Mouse (Mus musculus): ENCODE data around the gene Igbp1. TPM values are rescaled to one million over a fixed set of nuclear protein-coding genes. Genes with fewer than 3 reads are reported as not detected.

Gene Igbp1
- total RNA-seq, 1 experiment: 83.4 TPM

GRCm38 (mm10) chrX:100524471-100524870, 30.4 kb downstream of the Igbp1 start, which contains the start of gene Dgat2l6:
TSS of gene Dgat2l6 (plus strand) at chrX:100524838.
- Histone ChIP-seq H3K36me3 (ENCODE audit: control insufficient read depth, insufficient read depth, low read length, poor library complexity, severe bottlenecking) (no peaks in the 10 kb centered on the region), H3K27ac (ENCODE audit: insufficient read depth, low read depth, low read length, poor library complexity, severe bottlenecking) (no peak within 1 kb of the TSS), H3K4me3 (ENCODE audit: insufficient read depth in 1 of 2, low read depth in 1 of 2, low read length in 2 of 2, poor library complexity in 1 of 2, severe bottlenecking in 1 of 2) (no peak within 1 kb of the TSS), H3K9ac (ENCODE audit: insufficient read depth, low read depth, low read length, poor library complexity, severe bottlenecking) (no peak within 1 kb of the TSS), H3K4me1 (ENCODE audit: control insufficient read depth in 2 of 2, insufficient read depth in 2 of 2, low read length in 2 of 2, poor library complexity in 1 of 2) (no peaks in the 10 kb centered on the region), H3K9me3 (ENCODE audit: control insufficient read depth, insufficient read depth, low read depth, low read length) (no peaks in the 10 kb centered on the region)
- TF ChIP-seq MAFK (IDR thresholded peaks at IDR 0.05; ENCODE audit: insufficient read depth, low read depth, low read length) (peak; percentile 71), ZNF384 (IDR thresholded peaks at IDR 0.05; ENCODE audit: low read depth, low read length) (no peak)
- in situ Hi-C loops (cut with MboI; ENCODE audit: low sequenced_read_pairs in 2 of 2, unreplicated experiment in 2 of 2): no loop called here
- no peak for DNase-seq (ENCODE audit: low read depth, low spot score)

- Histone ChIP-seq H3K36me3 (ENCODE audit: control insufficient read depth, insufficient read depth, low read length, poor library complexity, severe bottlenecking) (no peaks in the 10 kb centered on the region), H3K4me1 (ENCODE audit: control insufficient read depth in 2 of 2, insufficient read depth in 2 of 2, low read length in 2 of 2, poor library complexity in 1 of 2) (no peaks in the 10 kb centered on the region), H3K9ac (ENCODE audit: insufficient read depth, low read depth, low read length, poor library complexity, severe bottlenecking) (no peak overlapping the region), H3K4me3 (ENCODE audit: insufficient read depth in 1 of 2, low read depth in 1 of 2, low read length in 2 of 2, poor library complexity in 1 of 2, severe bottlenecking in 1 of 2) (no peak overlapping the region), H3K27ac (ENCODE audit: insufficient read depth, low read depth, low read length, poor library complexity, severe bottlenecking) (no peak overlapping the region), H3K9me3 (ENCODE audit: control insufficient read depth, insufficient read depth, low read depth, low read length) (no peaks in the 10 kb centered on the region)
- DNase-seq (ENCODE audit: low read depth, low spot score): no peak
- no peak for TF ChIP-seq MAFK (IDR thresholded peaks at IDR 0.05; ENCODE audit: insufficient read depth, low read depth, low read length)
- no peak for TF ChIP-seq HCFC1 (IDR thresholded peaks at IDR 0.05; ENCODE audit: borderline replicate concordance, insufficient read depth, low read length)
- TF ChIP-seq CHD2 (IDR thresholded peaks at IDR 0.05; ENCODE audit: low read depth, low read length): no peak
- TF ChIP-seq ZNF384 (IDR thresholded peaks at IDR 0.05; ENCODE audit: low read depth, low read length): no peak
- TF ChIP-seq ZC3H11A (IDR thresholded peaks at IDR 0.05; ENCODE audit: borderline replicate concordance, low read depth, low read length): no peak
- in situ Hi-C loops (cut with MboI; ENCODE audit: low sequenced_read_pairs in 2 of 2, unreplicated experiment in 2 of 2): no loop called here
These were observed 61.9 kb downstream of the Igbp1 start for GRCm38 (mm10) chrX:100556026-100556425.

- Histone ChIP-seq H3K4me1 (ENCODE audit: control insufficient read depth in 2 of 2, insufficient read depth in 2 of 2, low read length in 2 of 2, poor library complexity in 1 of 2) (no peaks in the 10 kb centered on the region), H3K27ac (ENCODE audit: insufficient read depth, low read depth, low read length, poor library complexity, severe bottlenecking) (no peak overlapping the region), H3K36me3 (ENCODE audit: control insufficient read depth, insufficient read depth, low read length, poor library complexity, severe bottlenecking) (no peaks in the 10 kb centered on the region), H3K9ac (ENCODE audit: insufficient read depth, low read depth, low read length, poor library complexity, severe bottlenecking) (no peak overlapping the region), H3K4me3 (ENCODE audit: insufficient read depth in 1 of 2, low read depth in 1 of 2, low read length in 2 of 2, poor library complexity in 1 of 2, severe bottlenecking in 1 of 2) (no peak overlapping the region), H3K9me3 (ENCODE audit: control insufficient read depth, insufficient read depth, low read depth, low read length) (no peaks in the 10 kb centered on the region)
- in situ Hi-C loops (cut with MboI; ENCODE audit: low sequenced_read_pairs in 2 of 2, unreplicated experiment in 2 of 2): no loop called here
- TF ChIP-seq ZNF384 (IDR thresholded peaks at IDR 0.05; ENCODE audit: low read depth, low read length) (no peak), ZC3H11A (IDR thresholded peaks at IDR 0.05; ENCODE audit: borderline replicate concordance, low read depth, low read length) (no peak), CHD2 (IDR thresholded peaks at IDR 0.05; ENCODE audit: low read depth, low read length) (no peak), MAFK (IDR thresholded peaks at IDR 0.05; ENCODE audit: insufficient read depth, low read depth, low read length) (no peak)
- DNase-seq (ENCODE audit: low read depth, low spot score): no peak
These were observed 71.6 kb downstream of the Igbp1 start for GRCm38 (mm10) chrX:100565696-100566095.

Other genes starting within 250 kb of the Igbp1 start
- 3.7 and 4.6 TPM in 2 replicates for gene Otud6a, start 65.3 kb upstream of the Igbp1 start, total RNA-seq (2012; rRNA removed)
- gene Awat2, start 51.6 kb upstream of the Igbp1 start, total RNA-seq (2012; rRNA removed): 1.2 and 1.6 TPM in 2 replicates
- not detected in 2 replicates for gene Dgat2l6, start 30.5 kb downstream of the Igbp1 start, total RNA-seq (2012; rRNA removed)
- gene Awat1, start 78.0 kb downstream of the Igbp1 start, total RNA-seq (2012; rRNA removed): not detected in 2 replicates
- 0.05 TPM in 1 of 2 replicates, not detected in the other for gene P2ry4, start 100.6 kb downstream of the Igbp1 start, total RNA-seq (2012; rRNA removed)
- gene Arr3, start 111.2 kb downstream of the Igbp1 start, total RNA-seq (2012; rRNA removed): not detected in 2 replicates
- gene Kif4, start 131.4 kb downstream of the Igbp1 start, total RNA-seq (2012; rRNA removed): 24.5 and 25.4 TPM in 2 replicates
- gene Pdzd11, start 132.3 kb downstream of the Igbp1 start, total RNA-seq (2012; rRNA removed): 22.3 and 38.7 TPM in 2 replicates
- gene Gdpd2, start 235.6 kb downstream of the Igbp1 start, total RNA-seq (2012; rRNA removed): 0.22 and 0.32 TPM in 2 replicates

Data from ES-E14 (cell line).